Mouse (Mus musculus): Measurements from ENCODE around the gene Daw1.

GRCm38 (mm10) chr1:83119903-83120302 lies 39.6 kb upstream of the Daw1 start:
- TF ChIP-seq CTCF (IDR thresholded peaks at IDR 0.05; ENCODE audit: extremely low read depth, insufficient read depth, insufficient read length, insufficient replicate concordance) (no peak), POLR2A (IDR thresholded peaks at IDR 0.05; ENCODE audit: low read depth, low read length) (no peak)

Measured in spleen, adult 2 months (tissue).